ENCODE assay signal across 22 mouse cellular contexts in the genomic region with DNA sequence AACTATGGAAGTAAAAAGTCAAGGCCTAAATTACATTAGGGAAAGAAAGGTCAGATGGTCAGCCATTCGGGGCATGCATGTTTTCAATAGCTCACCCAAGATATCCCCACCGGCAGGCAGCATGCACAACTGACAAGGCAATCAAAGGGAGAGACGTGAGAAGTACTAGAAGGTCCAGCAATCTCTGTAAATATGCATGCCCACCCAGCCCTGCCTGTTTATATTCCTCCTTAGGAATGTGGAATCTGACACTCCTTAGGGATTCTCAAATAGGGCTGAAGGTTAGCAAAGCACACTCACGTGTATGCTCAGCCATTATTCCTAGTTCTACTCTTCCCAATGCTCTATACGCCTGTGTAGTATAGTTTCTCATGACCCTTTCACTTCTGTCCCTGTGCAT. TPM values are rescaled to one million over a fixed set of nuclear protein-coding genes. Genes with fewer than 3 reads are reported as not detected.
DNase-seq lines count a peak whose midpoint lies in the region; ATAC-seq and TF ChIP-seq lines count a peak whose summit lies in the region.
"Had no signal": no experiment of that assay in that cellular context is flagged by ENCODE, and none has a peak within 500 bp of the region (broad histone marks: within the 10 kb centered on the region; RNA-seq: fewer than 3 reads in every experiment).

No protein-coding gene starts in this region.

- no peak overlapping the region for H3K9ac ChIP-seq in kidney, postnatal 0 days (ENCODE audit: low read depth, low read length)
- no peak overlapping the region for H3K9ac ChIP-seq in stomach, embryonic 16.5 days (ENCODE audit: low read length)
- no peak overlapping the region for H3K9ac ChIP-seq in hindbrain, embryonic 12.5 days
- H3K9ac ChIP-seq: embryonic facial prominence, embryonic 15.5 days; hindbrain, embryonic 14.5 days; liver, embryonic 12.5 days; midbrain, embryonic 12.5 days; stomach, embryonic 15.5 days had no signal

- TF ChIP-seq CTCF in kidney, postnatal 0 days (IDR thresholded peaks at IDR 0.05; ENCODE audit: low read depth) = no peak

- no peak overlapping the region for H3K4me3 ChIP-seq in heart, embryonic 10.5 days
- no peak overlapping the region for H3K4me3 ChIP-seq in kidney, postnatal 0 days (replicated peaks; ENCODE audit: low read depth, low read length)
- no peak overlapping the region for H3K4me3 ChIP-seq in stomach, embryonic 16.5 days (replicated peaks; ENCODE audit: low read length)
- no peak overlapping the region for H3K4me3 ChIP-seq in hindbrain, embryonic 12.5 days
- H3K4me3 ChIP-seq: embryonic facial prominence, embryonic 15.5 days; left cerebral cortex, adult 2 months; liver, embryonic 12.5 days; midbrain, embryonic 12.5 days; stomach, embryonic 15.5 days had no signal

- H3K9me3 ChIP-seq in heart, embryonic 10.5 days = no peaks in the 10 kb centered on the region
- no peaks in the 10 kb centered on the region for H3K9me3 ChIP-seq in kidney, postnatal 0 days (replicated peaks; ENCODE audit: low read length)
- H3K9me3 ChIP-seq in stomach, embryonic 16.5 days (replicated peaks; ENCODE audit: control insufficient read depth, low read length) = no peaks in the 10 kb centered on the region
- H3K9me3 ChIP-seq in hindbrain, embryonic 12.5 days (replicated peaks) = no peaks in the 10 kb centered on the region
- H3K9me3 ChIP-seq: embryonic facial prominence, embryonic 15.5 days; liver, embryonic 12.5 days; midbrain, embryonic 12.5 days; stomach, embryonic 15.5 days had no signal

- ATAC-seq in kidney, postnatal 0 days (replicated peaks; ENCODE audit: low FRiP score, low read depth) = no peak
- 0 out of 2 replicates have a peak, but pooled peaks have one; percentile 37 for ATAC-seq in stomach, embryonic 16.5 days (ENCODE audit: insufficient read depth, low FRiP score)
- ATAC-seq in hindbrain, embryonic 12.5 days (ENCODE audit: low FRiP score) = no peak
- ATAC-seq: activated CD4-positive, CD25-positive, alpha-beta regulatory T cell, adult 4 months; liver, embryonic 12.5 days had no signal

- no peak overlapping the region for H3K4me2 ChIP-seq in kidney, postnatal 0 days (ENCODE audit: low read length)
- H3K4me2 ChIP-seq in stomach, embryonic 16.5 days (ENCODE audit: low read depth, low read length) = no peak overlapping the region
- no peak overlapping the region for H3K4me2 ChIP-seq in hindbrain, embryonic 12.5 days (replicated peaks)
- H3K4me2 ChIP-seq: embryonic facial prominence, embryonic 15.5 days; hindbrain, embryonic 14.5 days; liver, embryonic 12.5 days; midbrain, embryonic 12.5 days; stomach, embryonic 15.5 days had no signal

- DNase-seq in heart, embryonic 10.5 days (ENCODE audit: low spot score) = no peak
- no peak for DNase-seq in heart, adult 9 months (ENCODE audit: low spot score in 2 of 2)
- peak; percentile 31 for DNase-seq in kidney, postnatal 0 days (ENCODE audit: low spot score)
- no peak for DNase-seq in kidney, postnatal 36 days
- peak; percentile 48 for DNase-seq in embryo, embryonic 10.5 days (ENCODE audit: low spot score)
- DNase-seq in urinary bladder, adult 18-20 months (ENCODE audit: low spot score in 2 of 2) = no peak
- DNase-seq: adrenal gland, postnatal 14 days; cerebellum, adult 18-20 months; cerebellum, postnatal 36 days; gastrocnemius, postnatal 10 days; kidney, adult 2 months; right cerebral cortex, postnatal 14 days; thymus, postnatal 25 days had no signal

- H3K27me3 ChIP-seq in heart, embryonic 10.5 days (ENCODE audit: insufficient read depth, poor library complexity, severe bottlenecking) = no peaks in the 10 kb centered on the region
- H3K27me3 ChIP-seq in kidney, postnatal 0 days (ENCODE audit: insufficient read depth, low read length) = no peaks in the 10 kb centered on the region
- H3K27me3 ChIP-seq in stomach, embryonic 16.5 days (ENCODE audit: control insufficient read depth, insufficient read depth, low read length) = no peaks in the 10 kb centered on the region
- H3K27me3 ChIP-seq in hindbrain, embryonic 12.5 days = no peaks in the 10 kb centered on the region
- H3K27me3 ChIP-seq: embryonic facial prominence, embryonic 15.5 days; liver, embryonic 12.5 days; midbrain, embryonic 12.5 days; stomach, embryonic 15.5 days had no signal

- H3K27ac ChIP-seq in heart, embryonic 10.5 days = 0 out of 2 replicates have a peak overlapping the region, but pooled peaks have one; percentile 25
- H3K27ac ChIP-seq in kidney, postnatal 0 days = no peak overlapping the region
- no peak overlapping the region for H3K27ac ChIP-seq in stomach, embryonic 16.5 days (ENCODE audit: low read length)
- no peak overlapping the region for H3K27ac ChIP-seq in hindbrain, embryonic 12.5 days
- H3K27ac ChIP-seq: embryonic facial prominence, embryonic 15.5 days; hindbrain, embryonic 14.5 days; left cerebral cortex, adult 2 months; liver, embryonic 12.5 days; midbrain, embryonic 12.5 days; stomach, embryonic 15.5 days had no signal

- peaks cover 8% of the 10 kb centered on the region; the same call in 1 of the 2 replicates for H3K4me1 ChIP-seq in heart, embryonic 10.5 days
- no peaks in the 10 kb centered on the region; the same call in 1 of the 2 replicates for H3K4me1 ChIP-seq in kidney, postnatal 0 days (replicated peaks; ENCODE audit: insufficient read depth, low read length)
- H3K4me1 ChIP-seq in stomach, embryonic 16.5 days (ENCODE audit: control insufficient read depth, insufficient read depth, low read length) = no peaks in the 10 kb centered on the region
- H3K4me1 ChIP-seq in hindbrain, embryonic 12.5 days = no peaks in the 10 kb centered on the region
- H3K4me1 ChIP-seq: embryonic facial prominence, embryonic 15.5 days; midbrain, embryonic 12.5 days had no signal

- H3K36me3 ChIP-seq in heart, embryonic 10.5 days = no peaks in the 10 kb centered on the region
- H3K36me3 ChIP-seq in kidney, postnatal 0 days (ENCODE audit: insufficient read depth, low read length) = no peaks in the 10 kb centered on the region
- H3K36me3 ChIP-seq in stomach, embryonic 16.5 days (ENCODE audit: control insufficient read depth, insufficient read depth, low read length) = no peaks in the 10 kb centered on the region
- H3K36me3 ChIP-seq in hindbrain, embryonic 12.5 days = no peaks in the 10 kb centered on the region
- H3K36me3 ChIP-seq: embryonic facial prominence, embryonic 15.5 days; liver, embryonic 12.5 days; midbrain, embryonic 12.5 days; stomach, embryonic 15.5 days had no signal

- 36% methylated on average over 5 of the region's 5 CpGs for WGBS in heart, embryonic 10.5 days
- WGBS in kidney, postnatal 0 days = 36% methylated on average over 5 of the region's 5 CpGs
- 36% methylated on average over 5 of the region's 5 CpGs for WGBS in stomach, embryonic 16.5 days
- WGBS in hindbrain, embryonic 12.5 days = 53% methylated on average over 5 of the region's 5 CpGs

RNA-seq across cellular contexts. Expression of a gene that starts 9.7 kb away (rescaled TPM):
- polyA plus RNA-seq in heart, embryonic 10.5 days (2016; fragmentation: Nextera tagmentation; extraction: Ambion mirVana) = 42.1 and 45.8 TPM in 2 replicates
- polyA plus RNA-seq in kidney, postnatal 0 days (2015; fragmentation: Nextera tagmentation; extraction: Ambion mirVana) = 74.2 and 84.0 TPM in 2 replicates
- polyA plus RNA-seq in stomach, embryonic 16.5 days (2015; fragmentation: Nextera tagmentation; extraction: Ambion mirVana) = 25.7 and 28.3 TPM in 2 replicates
- 34.5 and 43.7 TPM in 2 replicates for polyA plus RNA-seq in hindbrain, embryonic 12.5 days (2016; fragmentation: Nextera tagmentation; extraction: Ambion mirVana)
- polyA plus RNA-seq: activated CD4-positive, CD25-positive, alpha-beta regulatory T cell, adult 4 months had no signal

RNA-seq across cellular contexts. Expression of a gene that starts 46.9 kb away (rescaled TPM):
- 0.73 and 1.6 TPM in 2 replicates for polyA plus RNA-seq in heart, embryonic 10.5 days (2016; fragmentation: Nextera tagmentation; extraction: Ambion mirVana)
- 0.93 and 1.0 TPM in 2 replicates for polyA plus RNA-seq in kidney, postnatal 0 days (2015; fragmentation: Nextera tagmentation; extraction: Ambion mirVana)
- polyA plus RNA-seq in stomach, embryonic 16.5 days (2015; fragmentation: Nextera tagmentation; extraction: Ambion mirVana) = 1.7 and 2.2 TPM in 2 replicates
- 6.6 and 6.7 TPM in 2 replicates for polyA plus RNA-seq in hindbrain, embryonic 12.5 days (2016; fragmentation: Nextera tagmentation; extraction: Ambion mirVana)

Comparison
In these comparisons a context has a peak if more than half of its experiments do, and no peak if none do; other contexts are left out.
1. DNase-seq: peak in kidney, postnatal 0 days (single experiment) and embryo, embryonic 10.5 days (single experiment); none in heart, embryonic 10.5 days (single experiment), heart, adult 9 months (0 of 2), kidney, postnatal 36 days (0 of 2) and urinary bladder, adult 18-20 months (0 of 2).